Mouse (Mus musculus): ENCODE results near the gene Lcn12. TPM values are rescaled to one million over a fixed set of nuclear protein-coding genes. Genes with fewer than 3 reads are reported as not detected.

Gene Lcn12
- polyA plus RNA-seq, 1 experiment from 2014 or later, result not detected

GRCm38 (mm10) chr2:25465256-25465655 lies 28.5 kb downstream of the Lcn12 start:
- Histone ChIP-seq H3K4me1 (peaks cover 38% of the 10 kb centered on the region), H3K36me3 (no peaks in the 10 kb centered on the region), H3K4me3 (no peak overlapping the region), H3K27me3 (ENCODE audit: insufficient read depth, poor library complexity, severe bottlenecking) (peaks cover 9% of the 10 kb centered on the region; the same call in 1 of the 2 replicates), H3K9me3 (no peaks in the 10 kb centered on the region), H3K27ac (peak overlapping the region; percentile 52; the same call in 1 of the 2 replicates)
- WGBS, result 78% methylated on average over 2 of the region's 2 CpGs
- DNase-seq (ENCODE audit: low spot score), result no peak

- Histone ChIP-seq H3K36me3 (peaks cover 8% of the 10 kb centered on the region), H3K4me3 (no peak overlapping the region), H3K4me1 (peaks cover 41% of the 10 kb centered on the region), H3K9me3 (no peaks in the 10 kb centered on the region), H3K27ac (no peak overlapping the region), H3K27me3 (ENCODE audit: insufficient read depth, poor library complexity, severe bottlenecking) (no peaks in the 10 kb centered on the region; the same call in 1 of the 2 replicates)
- WGBS, result 76% methylated on average over 3 of the region's 3 CpGs
- DNase-seq (ENCODE audit: low spot score), result no peak
These were observed 30.1 kb downstream of the Lcn12 start for GRCm38 (mm10) chr2:25463630-25464029.

GRCm38 (mm10) chr2:25461407-25461806 lies 32.3 kb downstream of the Lcn12 start:
- DNase-seq (ENCODE audit: low spot score), result no peak
- H3K36me3 ChIP-seq, result peaks cover 12% of the 10 kb centered on the region
- WGBS, result 31% methylated on average over 3 of the region's 3 CpGs
- no peaks in the 10 kb centered on the region for H3K9me3 ChIP-seq
- peak overlapping the region; percentile 89 for H3K27ac ChIP-seq
- H3K4me1 ChIP-seq, result peaks cover 38% of the 10 kb centered on the region
- H3K4me3 ChIP-seq, result peak overlapping the region; percentile 81
- H3K27me3 ChIP-seq (ENCODE audit: insufficient read depth, poor library complexity, severe bottlenecking), result peaks cover 7% of the 10 kb centered on the region; the same call in 1 of the 2 replicates

GRCm38 (mm10) chr2:25460551-25461309 lies 33.0 kb downstream of the Lcn12 start, which contains the start of gene Paxx:
TSS of gene Paxx (minus strand) at chr2:25461094.
- H3K27ac ChIP-seq, result peak within 1 kb of the TSS; percentile 89
- WGBS, result under 1% methylated on average over 48 of the region's 48 CpGs
- DNase-seq (ENCODE audit: low spot score), result peak; percentile 98
- H3K9me3 ChIP-seq, result no peaks in the 10 kb centered on the region
- peaks cover 12% of the 10 kb centered on the region for H3K36me3 ChIP-seq
- peaks cover 7% of the 10 kb centered on the region; the same call in 1 of the 2 replicates for H3K27me3 ChIP-seq (ENCODE audit: insufficient read depth, poor library complexity, severe bottlenecking)
- H3K4me1 ChIP-seq, result peaks cover 39% of the 10 kb centered on the region
- H3K4me3 ChIP-seq, result peak within 1 kb of the TSS; percentile 81

- Histone ChIP-seq H3K27me3 (ENCODE audit: insufficient read depth, poor library complexity, severe bottlenecking) (peaks cover 7% of the 10 kb centered on the region; the same call in 1 of the 2 replicates), H3K4me3 (peak overlapping the region; percentile 81)
These were observed 33.6 kb downstream of the Lcn12 start for GRCm38 (mm10) chr2:25460135-25460534.

GRCm38 (mm10) chr2:25458911-25459310 lies 34.8 kb downstream of the Lcn12 start:
- 73% methylated on average over 5 of the region's 5 CpGs for WGBS
- H3K9me3 ChIP-seq, result no peaks in the 10 kb centered on the region
- peaks cover 36% of the 10 kb centered on the region for H3K4me1 ChIP-seq
- no peak overlapping the region for H3K27ac ChIP-seq
- peaks cover 12% of the 10 kb centered on the region for H3K36me3 ChIP-seq
- peaks cover 7% of the 10 kb centered on the region; the same call in 1 of the 2 replicates for H3K27me3 ChIP-seq (ENCODE audit: insufficient read depth, poor library complexity, severe bottlenecking)
- no peak overlapping the region for H3K4me3 ChIP-seq
- DNase-seq (ENCODE audit: low spot score), result no peak

More at GRCm38 (mm10) chr2:25460135-25460534, 33.6 kb downstream of the Lcn12 start:
- Histone ChIP-seq H3K9me3 (no peaks in the 10 kb centered on the region), H3K27ac (peak overlapping the region; percentile 89), H3K4me1 (peaks cover 36% of the 10 kb centered on the region), H3K36me3 (peaks cover 12% of the 10 kb centered on the region)
- DNase-seq (ENCODE audit: low spot score), result no peak
- 38% methylated on average over 5 of the region's 5 CpGs for WGBS

- H3K36me3 ChIP-seq, result peaks cover 12% of the 10 kb centered on the region
- DNase-seq (ENCODE audit: low spot score), result no peak
- 78% methylated on average over 9 of the region's 9 CpGs for WGBS
- H3K4me3 ChIP-seq, result no peak overlapping the region
- no peak overlapping the region for H3K27ac ChIP-seq
- H3K9me3 ChIP-seq, result no peaks in the 10 kb centered on the region
- peaks cover 36% of the 10 kb centered on the region for H3K4me1 ChIP-seq
- peaks cover 7% of the 10 kb centered on the region; the same call in 1 of the 2 replicates for H3K27me3 ChIP-seq (ENCODE audit: insufficient read depth, poor library complexity, severe bottlenecking)
These were observed 36.5 kb downstream of the Lcn12 start for GRCm38 (mm10) chr2:25457022-25457896.

GRCm38 (mm10) chr2:25456205-25456953 lies 37.3 kb downstream of the Lcn12 start, which contains the start of gene Clic3:
TSS of gene Clic3 (plus strand) at chr2:25456838.
- Histone ChIP-seq H3K27me3 (ENCODE audit: insufficient read depth, poor library complexity, severe bottlenecking) (peaks cover 7% of the 10 kb centered on the region; the same call in 1 of the 2 replicates), H3K4me1 (peaks cover 32% of the 10 kb centered on the region), H3K9me3 (no peaks in the 10 kb centered on the region), H3K27ac (no peak within 1 kb of the TSS), H3K36me3 (peaks cover 12% of the 10 kb centered on the region), H3K4me3 (no peak within 1 kb of the TSS)
- DNase-seq (ENCODE audit: low spot score), result no peak
- 39% methylated on average over 14 of the region's 14 CpGs for WGBS

- Histone ChIP-seq H3K27ac (no peak overlapping the region), H3K27me3 (ENCODE audit: insufficient read depth, poor library complexity, severe bottlenecking) (peaks cover 8% of the 10 kb centered on the region; the same call in 1 of the 2 replicates), H3K4me1 (peaks cover 14% of the 10 kb centered on the region; the same call in 1 of the 2 replicates), H3K9me3 (no peaks in the 10 kb centered on the region), H3K36me3 (no peaks in the 10 kb centered on the region), H3K4me3 (no peak overlapping the region)
- DNase-seq (ENCODE audit: low spot score), result no peak
- 58% methylated on average over 1 of the region's 1 CpGs for WGBS
These were observed 40.8 kb downstream of the Lcn12 start for GRCm38 (mm10) chr2:25452951-25453350.

- H3K27me3 ChIP-seq (ENCODE audit: insufficient read depth, poor library complexity, severe bottlenecking), result peaks cover 20% of the 10 kb centered on the region
- DNase-seq (ENCODE audit: low spot score), result no peak
- peaks cover 2% of the 10 kb centered on the region; the same call in 1 of the 2 replicates for H3K4me1 ChIP-seq
- H3K27ac ChIP-seq, result no peak overlapping the region
- H3K4me3 ChIP-seq, result no peak overlapping the region
- no peaks in the 10 kb centered on the region for H3K36me3 ChIP-seq
- H3K9me3 ChIP-seq, result no peaks in the 10 kb centered on the region
- WGBS, result 79% methylated on average over 8 of the region's 8 CpGs
These were observed 42.7 kb downstream of the Lcn12 start for GRCm38 (mm10) chr2:25450853-25451647.

GRCm38 (mm10) chr2:25442682-25443081 lies 51.0 kb downstream of the Lcn12 start:
- 85% methylated on average over 14 of the region's 14 CpGs for WGBS
- H3K4me3 ChIP-seq, result no peak overlapping the region
- no peak for DNase-seq (ENCODE audit: low spot score)
- H3K4me1 ChIP-seq, result peaks cover 2% of the 10 kb centered on the region
- H3K27me3 ChIP-seq (ENCODE audit: insufficient read depth, poor library complexity, severe bottlenecking), result peaks cover 61% of the 10 kb centered on the region
- no peaks in the 10 kb centered on the region; the same call in 1 of the 2 replicates for H3K36me3 ChIP-seq
- no peaks in the 10 kb centered on the region for H3K9me3 ChIP-seq
- no peak overlapping the region for H3K27ac ChIP-seq

All from heart, embryonic 10.5 days (tissue).